ENCODE assay signal across 19 mouse cellular contexts in the genomic region with DNA sequence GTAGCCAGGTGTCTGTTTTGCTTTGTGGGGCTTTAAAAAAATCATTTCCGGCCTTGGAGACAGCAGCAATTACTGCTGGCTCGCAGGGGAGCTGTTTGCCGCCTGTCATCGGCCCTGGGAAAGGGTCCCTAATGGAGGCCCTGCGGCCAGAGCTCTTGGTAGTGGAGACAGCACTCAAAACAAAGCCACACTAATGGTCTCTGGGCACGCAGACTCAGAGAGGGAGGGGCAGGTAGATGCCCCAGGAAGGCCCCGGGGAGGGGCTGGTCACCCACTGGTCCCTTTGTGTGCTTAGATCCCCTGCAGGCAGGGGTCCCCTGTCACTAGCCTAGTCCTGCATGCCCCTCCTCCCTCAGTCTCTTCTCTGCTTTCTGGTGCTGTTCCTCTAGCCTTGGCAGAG. TPM values are rescaled to one million over a fixed set of nuclear protein-coding genes. Genes with fewer than 3 reads are reported as not detected.
A peak's percentile ranks its signal among the peaks of the same experiment; 100 is the strongest.
DNase-seq lines count a peak whose midpoint lies in the region; ATAC-seq lines count a peak whose summit lies in the region.
"Had no signal": no experiment of that assay in that cellular context is flagged by ENCODE, and none has a peak within 500 bp of the region (broad histone marks: within the 10 kb centered on the region; RNA-seq: fewer than 3 reads in every experiment).

No protein-coding gene starts in this region.

- WGBS in forebrain, embryonic 10.5 days: 6% methylated on average over 7 of the region's 7 CpGs
- WGBS in forebrain, embryonic 16.5 days: 3% methylated on average over 7 of the region's 7 CpGs
- WGBS in embryonic facial prominence, embryonic 14.5 days: 4% methylated on average over 7 of the region's 7 CpGs
- 5% methylated on average over 7 of the region's 7 CpGs for WGBS in hindbrain, embryonic 15.5 days
- WGBS in midbrain, embryonic 16.5 days: 3% methylated on average over 7 of the region's 7 CpGs

- no peak for ATAC-seq in forebrain, embryonic 16.5 days
- ATAC-seq in embryonic facial prominence, embryonic 14.5 days (ENCODE audit: low read depth): no peak
- no peak for ATAC-seq in hindbrain, embryonic 15.5 days (ENCODE audit: low FRiP score, low read depth)
- ATAC-seq in midbrain, embryonic 16.5 days: no peak
- no peak for ATAC-seq in granulocyte monocyte progenitor cell, adult 5-6 weeks (replicated peaks; ENCODE audit: poor library complexity, severe bottlenecking)

- no peaks in the 10 kb centered on the region for H3K9me3 ChIP-seq in forebrain, embryonic 10.5 days
- H3K9me3 ChIP-seq in forebrain, embryonic 16.5 days (ENCODE audit: control insufficient read depth, low read length): no peaks in the 10 kb centered on the region
- no peaks in the 10 kb centered on the region for H3K9me3 ChIP-seq in embryonic facial prominence, embryonic 14.5 days (ENCODE audit: control insufficient read depth, low read length)
- H3K9me3 ChIP-seq in hindbrain, embryonic 15.5 days: no peaks in the 10 kb centered on the region
- no peaks in the 10 kb centered on the region for H3K9me3 ChIP-seq in midbrain, embryonic 16.5 days (replicated peaks; ENCODE audit: control insufficient read depth, low read length, poor library complexity, severe bottlenecking)
- H3K9me3 ChIP-seq: embryonic facial prominence, embryonic 12.5 days; limb, embryonic 13.5 days; megakaryocyte, embryonic 14.5 days had no signal

- peaks cover 66% of the 10 kb centered on the region for H3K27me3 ChIP-seq in forebrain, embryonic 10.5 days (ENCODE audit: poor library complexity, severe bottlenecking)
- H3K27me3 ChIP-seq in forebrain, embryonic 16.5 days (replicated peaks; ENCODE audit: control insufficient read depth, insufficient read depth, low read length): peaks cover 2% of the 10 kb centered on the region
- H3K27me3 ChIP-seq in embryonic facial prominence, embryonic 14.5 days (replicated peaks; ENCODE audit: control insufficient read depth, insufficient read depth, low read length): peaks cover 3% of the 10 kb centered on the region
- no peaks in the 10 kb centered on the region; the same call in 1 of the 2 replicates for H3K27me3 ChIP-seq in hindbrain, embryonic 15.5 days
- H3K27me3 ChIP-seq in midbrain, embryonic 16.5 days (ENCODE audit: control insufficient read depth, insufficient read depth, low read depth, low read length): no peaks in the 10 kb centered on the region

- peaks cover 38% of the 10 kb centered on the region for H3K4me1 ChIP-seq in forebrain, embryonic 10.5 days
- H3K4me1 ChIP-seq in forebrain, embryonic 16.5 days (replicated peaks; ENCODE audit: control insufficient read depth, insufficient read depth, low read length): peaks cover 30% of the 10 kb centered on the region
- H3K4me1 ChIP-seq in embryonic facial prominence, embryonic 14.5 days (ENCODE audit: control insufficient read depth, insufficient read depth, low read length): no peaks in the 10 kb centered on the region
- peaks cover 80% of the 10 kb centered on the region for H3K4me1 ChIP-seq in hindbrain, embryonic 15.5 days (replicated peaks)
- H3K4me1 ChIP-seq in midbrain, embryonic 16.5 days (ENCODE audit: control insufficient read depth, insufficient read depth, low read length): peaks cover 63% of the 10 kb centered on the region
- H3K4me1 ChIP-seq: megakaryocyte, embryonic 14.5 days had no signal

- no peak for DNase-seq in forebrain, embryonic 10.5 days (ENCODE audit: extremely low spot score, low spot score)
- peak; percentile 11 for DNase-seq in embryonic facial prominence, embryonic 14.5 days (ENCODE audit: low spot score)
- DNase-seq in layer of hippocampus, postnatal 25 days (ENCODE audit: extremely low spot score in 1 of 2, low spot score in 1 of 2): no peak
- DNase-seq in spleen, postnatal 14 days (ENCODE audit: low spot score in 2 of 2): no peak
- DNase-seq: adrenal gland, adult 2 months; cerebellum, adult 9-10 months; gastrocnemius, adult 2 months; kidney, adult 9 months; layer of hippocampus, adult 9-11 months; lung, embryonic 14.5 days had no signal

- H3K27ac ChIP-seq in forebrain, embryonic 10.5 days: 0 out of 2 replicates have a peak overlapping the region, but pooled peaks have one; percentile 44
- no peak overlapping the region for H3K27ac ChIP-seq in forebrain, embryonic 16.5 days (ENCODE audit: low read length)
- no peak overlapping the region for H3K27ac ChIP-seq in embryonic facial prominence, embryonic 14.5 days (replicated peaks; ENCODE audit: low read depth, low read length)
- H3K27ac ChIP-seq in hindbrain, embryonic 15.5 days (replicated peaks): peak overlapping the region; percentile 54
- H3K27ac ChIP-seq in midbrain, embryonic 16.5 days (ENCODE audit: low read length): peak overlapping the region; percentile 51; the same call in 1 of the 2 replicates
- H3K27ac ChIP-seq: embryonic facial prominence, embryonic 12.5 days; gastrocnemius, adult 2 months; limb, embryonic 13.5 days had no signal

- H3K4me2 ChIP-seq in forebrain, embryonic 16.5 days (ENCODE audit: low read length): no peak overlapping the region
- no peak overlapping the region for H3K4me2 ChIP-seq in embryonic facial prominence, embryonic 14.5 days (ENCODE audit: low read depth, low read length)
- peak overlapping the region; percentile 34 for H3K4me2 ChIP-seq in hindbrain, embryonic 15.5 days
- peak overlapping the region; percentile 45 for H3K4me2 ChIP-seq in midbrain, embryonic 16.5 days (ENCODE audit: low read length)
- H3K4me2 ChIP-seq: embryonic facial prominence, embryonic 12.5 days; heart, embryonic 11.5 days; limb, embryonic 13.5 days; lung, embryonic 14.5 days had no signal

- no peak overlapping the region for H3K4me3 ChIP-seq in forebrain, embryonic 10.5 days
- H3K4me3 ChIP-seq in forebrain, embryonic 16.5 days (replicated peaks; ENCODE audit: low read length): no peak overlapping the region
- H3K4me3 ChIP-seq in embryonic facial prominence, embryonic 14.5 days (ENCODE audit: low read depth, low read length): no peak overlapping the region
- no peak overlapping the region for H3K4me3 ChIP-seq in hindbrain, embryonic 15.5 days
- no peak overlapping the region for H3K4me3 ChIP-seq in midbrain, embryonic 16.5 days (ENCODE audit: low read depth, low read length)
- H3K4me3 ChIP-seq: embryonic facial prominence, embryonic 12.5 days; gastrocnemius, adult 2 months; limb, embryonic 13.5 days; megakaryocyte, embryonic 14.5 days had no signal

- H3K9ac ChIP-seq in forebrain, embryonic 16.5 days (replicated peaks; ENCODE audit: low read depth, low read length): no peak overlapping the region
- no peak overlapping the region for H3K9ac ChIP-seq in embryonic facial prominence, embryonic 14.5 days (ENCODE audit: low read depth, low read length)
- H3K9ac ChIP-seq in hindbrain, embryonic 15.5 days: 0 out of 2 replicates have a peak overlapping the region, but pooled peaks have one; percentile 18
- H3K9ac ChIP-seq in midbrain, embryonic 16.5 days (ENCODE audit: low read depth, low read length): peak overlapping the region; percentile 10
- H3K9ac ChIP-seq: embryonic facial prominence, embryonic 12.5 days; limb, embryonic 13.5 days; lung, embryonic 14.5 days had no signal

- H3K36me3 ChIP-seq in forebrain, embryonic 10.5 days (replicated peaks): no peaks in the 10 kb centered on the region
- H3K36me3 ChIP-seq in forebrain, embryonic 16.5 days (ENCODE audit: control insufficient read depth, insufficient read depth): no peaks in the 10 kb centered on the region
- no peaks in the 10 kb centered on the region for H3K36me3 ChIP-seq in embryonic facial prominence, embryonic 14.5 days (ENCODE audit: control insufficient read depth, insufficient read depth, low read length)
- H3K36me3 ChIP-seq in hindbrain, embryonic 15.5 days: no peaks in the 10 kb centered on the region
- H3K36me3 ChIP-seq in midbrain, embryonic 16.5 days (ENCODE audit: control insufficient read depth, insufficient read depth, low read length): no peaks in the 10 kb centered on the region
- H3K36me3 ChIP-seq: embryonic facial prominence, embryonic 12.5 days; limb, embryonic 13.5 days had no signal

RNA-seq across cellular contexts. Expression of a gene that starts 9.0 kb away (rescaled TPM):
- 0.10 and 0.11 TPM in 2 replicates for polyA plus RNA-seq in forebrain, embryonic 10.5 days (2016; fragmentation: Nextera tagmentation; extraction: Ambion mirVana)
- polyA plus RNA-seq in forebrain, embryonic 16.5 days (2015; fragmentation: Nextera tagmentation; extraction: Ambion mirVana): 5.3 and 6.6 TPM in 2 replicates
- polyA plus RNA-seq in embryonic facial prominence, embryonic 14.5 days (2014; fragmentation: Nextera tagmentation; extraction: Ambion mirVana): 0.80 and 1.4 TPM in 2 replicates
- 32.5 and 40.0 TPM in 2 replicates for polyA plus RNA-seq in hindbrain, embryonic 15.5 days (2015; fragmentation: Nextera tagmentation; extraction: Ambion mirVana)
- 19.6 and 26.6 TPM in 2 replicates for polyA plus RNA-seq in midbrain, embryonic 16.5 days (2015; fragmentation: Nextera tagmentation; extraction: Ambion mirVana)
- total RNA-seq in layer of hippocampus, postnatal 25 days (2021): 100 to 1,000 TPM; 114 to 131 TPM
- not detected in 2 replicates for total RNA-seq in granulocyte monocyte progenitor cell, adult 5-6 weeks (2014; fragmentation: Nextera tagmentation)
- not detected in 2 replicates for total RNA-seq in granulocyte monocyte progenitor cell, adult 5-6 weeks (2017)
- total RNA-seq: gastrocnemius, adult 2 months; hematopoietic stem cell, adult 5-6 weeks had no signal
- polyA plus RNA-seq: limb, embryonic 13.5 days; lung, embryonic 14.5 days had no signal

Comparison
In these comparisons a context has a peak if more than half of its experiments do, and no peak if none do; other contexts are left out.
1. H3K27ac ChIP-seq: peak in forebrain, embryonic 10.5 days (single experiment), hindbrain, embryonic 15.5 days (single experiment) and midbrain, embryonic 16.5 days (single experiment); none in forebrain, embryonic 16.5 days (single experiment) and embryonic facial prominence, embryonic 14.5 days (single experiment).
2. H3K4me2 ChIP-seq: peak in hindbrain, embryonic 15.5 days (single experiment) and midbrain, embryonic 16.5 days (single experiment); none in forebrain, embryonic 16.5 days (single experiment) and embryonic facial prominence, embryonic 14.5 days (single experiment).
3. H3K9ac ChIP-seq: peak in hindbrain, embryonic 15.5 days (single experiment) and midbrain, embryonic 16.5 days (single experiment); none in forebrain, embryonic 16.5 days (single experiment) and embryonic facial prominence, embryonic 14.5 days (single experiment).